Mouse (Mus musculus) liver, embryonic 15.5 days (tissue): ENCODE data around the gene Gm10518. TPM values are rescaled to one million over a fixed set of nuclear protein-coding genes. Genes with fewer than 3 reads are reported as not detected.
A peak's percentile ranks its signal among the peaks of the same experiment; 100 is the strongest.

Experiments
- ATAC-seq: fragments of 200-750 bp; cut with Nextera tagmentation; 2 replicates; pipeline ENCODE4 v1.8.0; 2017; ENCODE audit warnings: moderate number of reproducible peaks, mild to moderate bottlenecking, moderate library complexity; ENCODE audit not compliant: insufficient read depth
- H3K27ac ChIP-seq: fragments of 300-500 bp; sonication (generic); replicated peaks from 2 replicates; pipeline ENCODE4 v1.5.1; 2015; ENCODE audit warnings: mild to moderate bottlenecking, inconsistent platforms
- H3K27me3 ChIP-seq: fragments of 300-500 bp; sonication (generic); 2 replicates; pipeline ENCODE4 v1.6.1; 2015; ENCODE audit warnings: mild to moderate bottlenecking, inconsistent platforms
- H3K36me3 ChIP-seq: fragments of 300-500 bp; sonication (generic); replicated peaks from 2 replicates; pipeline ENCODE4 v1.6.1; 2015; ENCODE audit warnings: moderate library complexity, mild to moderate bottlenecking, inconsistent platforms
- H3K4me1 ChIP-seq: fragments of 300-500 bp; sonication (generic); replicated peaks from 2 replicates; pipeline ENCODE4 v1.6.1; 2015; ENCODE audit warnings: inconsistent platforms
- H3K4me2 ChIP-seq: fragments of 300-500 bp; sonication (generic); 2 replicates; pipeline ENCODE4 v1.6.1; 2015; ENCODE audit warnings: moderate library complexity, mild to moderate bottlenecking, inconsistent platforms
- H3K4me3 ChIP-seq: fragments of 300-500 bp; sonication (generic); replicated peaks from 2 replicates; pipeline ENCODE4 v1.5.1; 2015; ENCODE audit warnings: mild to moderate bottlenecking, inconsistent platforms
- H3K9ac ChIP-seq: fragments of 300-500 bp; sonication (generic); 2 replicates; pipeline ENCODE4 v1.6.1; 2015; ENCODE audit warnings: moderate library complexity, mild to moderate bottlenecking, inconsistent platforms
- H3K9me3 ChIP-seq: fragments of 300-500 bp; sonication (generic); replicated peaks from 2 replicates; pipeline ENCODE4 v1.6.1; 2016; ENCODE audit warnings: inconsistent platforms
- WGBS: fragments of 180-500 bp; shearing (Covaris S2); methylation state at CpG from one replicate; pipeline ENCODE4 v1.1.7; 2015; ENCODE audit warnings: mixed read lengths; ENCODE audit not compliant: insufficient replicate concordance; 5-methylcytosine and 5-hydroxymethylcytosine counted together
- polyA plus RNA-seq: library from polyadenylated mRNA; unstranded; fragments of >200 nt; fragmentation: Nextera tagmentation; extraction: Ambion mirVana; gene quantifications from 2 replicates; pipeline ENCODE4 v1.2.1, GENCODE M21; 2015

Gm10518 gene
- polyA plus RNA-seq: 0.14 TPM in 2 replicates

GRCm38 (mm10) chr1:179802610-179803512, at the start of gene Gm10518:
Gene Gm10518, plus strand, starts transcription at chr1:179803376.
- no peaks in the 10 kb centered on the region for H3K27me3 ChIP-seq
- WGBS: under 1% methylated on average over 89 of the region's 94 CpGs
- H3K27ac ChIP-seq: peak within 1 kb of the TSS; percentile 100
- peaks cover 66% of the 10 kb centered on the region for H3K4me1 ChIP-seq
- H3K36me3 ChIP-seq: peaks cover 15% of the 10 kb centered on the region
- peak within 1 kb of the TSS; percentile 93 for H3K4me3 ChIP-seq
- H3K9me3 ChIP-seq: no peaks in the 10 kb centered on the region
- peak within 1 kb of the TSS; percentile 96 for H3K9ac ChIP-seq
- ATAC-seq: peak; percentile 75
- H3K4me2 ChIP-seq: peak within 1 kb of the TSS; percentile 78

- no peak overlapping the region for H3K4me3 ChIP-seq
- no peaks in the 10 kb centered on the region for H3K27me3 ChIP-seq
- no peak overlapping the region for H3K9ac ChIP-seq
- ATAC-seq: no peak
- H3K4me1 ChIP-seq: no peaks in the 10 kb centered on the region
- H3K4me2 ChIP-seq: no peak overlapping the region
- no peak overlapping the region for H3K27ac ChIP-seq
- H3K36me3 ChIP-seq: peaks cover 85% of the 10 kb centered on the region
- no peaks in the 10 kb centered on the region for H3K9me3 ChIP-seq
These were observed 46.7 kb upstream of the Gm10518 start for GRCm38 (mm10) chr1:179756477-179756876.

DNA sequence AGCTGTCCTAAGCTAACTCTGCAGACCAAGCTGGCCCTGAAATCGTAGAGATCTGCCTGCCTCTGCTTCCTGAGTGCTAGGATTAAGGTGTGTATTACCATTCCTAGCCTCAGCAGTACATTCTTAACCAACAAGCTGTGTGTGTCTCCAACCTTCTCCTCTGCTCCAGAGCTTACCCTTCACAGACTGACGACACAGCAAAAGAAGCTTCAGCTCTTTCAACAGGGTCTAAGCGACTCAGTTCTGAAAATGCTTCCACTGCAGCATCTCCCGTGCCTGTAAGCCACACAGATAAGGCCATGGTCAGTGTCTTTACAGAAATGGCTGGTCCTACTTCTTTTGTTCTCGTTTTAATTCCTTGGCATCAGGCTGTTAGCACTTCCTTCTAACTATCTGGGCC, 43.1 kb upstream of the Gm10518 start:
- H3K9ac ChIP-seq: no peak overlapping the region
- 78% methylated on average over 5 of the region's 5 CpGs for WGBS
- no peaks in the 10 kb centered on the region for H3K9me3 ChIP-seq
- no peak overlapping the region for H3K4me2 ChIP-seq
- ATAC-seq: no peak
- no peaks in the 10 kb centered on the region for H3K27me3 ChIP-seq
- peaks cover 89% of the 10 kb centered on the region for H3K36me3 ChIP-seq
- no peaks in the 10 kb centered on the region for H3K4me1 ChIP-seq
- no peak overlapping the region for H3K27ac ChIP-seq
- H3K4me3 ChIP-seq: no peak overlapping the region

GRCm38 (mm10) chr1:179760553-179760952, 42.6 kb upstream of the Gm10518 start:
- 83% methylated on average over 4 of the region's 4 CpGs for WGBS
- no peaks in the 10 kb centered on the region for H3K27me3 ChIP-seq
- ATAC-seq: no peak
- H3K4me3 ChIP-seq: no peak overlapping the region
- H3K27ac ChIP-seq: no peak overlapping the region
- H3K4me1 ChIP-seq: no peaks in the 10 kb centered on the region
- H3K4me2 ChIP-seq: no peak overlapping the region
- H3K36me3 ChIP-seq: peaks cover 88% of the 10 kb centered on the region
- H3K9ac ChIP-seq: no peak overlapping the region
- H3K9me3 ChIP-seq: no peaks in the 10 kb centered on the region

DNA sequence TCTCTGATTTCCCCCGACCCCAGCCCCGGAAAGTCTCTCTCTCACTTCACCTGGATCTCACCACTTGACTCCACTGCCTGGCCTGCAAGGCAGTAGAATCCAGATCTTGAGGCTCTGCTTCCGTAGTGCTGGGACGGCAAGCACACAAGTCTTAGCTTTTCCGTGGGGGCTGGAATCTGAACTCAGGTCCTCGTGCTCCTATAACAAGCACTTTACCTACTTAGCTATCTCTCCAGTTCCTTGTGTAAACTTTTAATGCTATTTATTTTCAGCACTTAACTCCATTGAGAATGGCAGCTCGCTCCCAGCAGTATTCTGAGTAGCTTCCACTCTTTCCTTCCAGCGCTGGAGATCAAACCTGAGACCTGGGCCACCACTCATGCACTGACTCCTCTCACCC, 26.3 kb upstream of the Gm10518 start:
- Histone ChIP-seq H3K27ac (no peak overlapping the region), H3K27me3 (no peaks in the 10 kb centered on the region), H3K4me1 (no peaks in the 10 kb centered on the region), H3K4me2 (no peak overlapping the region), H3K36me3 (peaks cover 89% of the 10 kb centered on the region), H3K9me3 (no peaks in the 10 kb centered on the region), H3K4me3 (no peak overlapping the region), H3K9ac (no peak overlapping the region)
- 90% methylated on average over 8 of the region's 8 CpGs for WGBS
- ATAC-seq: no peak

GRCm38 (mm10) chr1:179784098-179784497, 19.1 kb upstream of the Gm10518 start:
- H3K4me1 ChIP-seq: no peaks in the 10 kb centered on the region
- no peak overlapping the region for H3K9ac ChIP-seq
- H3K27ac ChIP-seq: no peak overlapping the region
- no peak overlapping the region for H3K4me2 ChIP-seq
- no peaks in the 10 kb centered on the region for H3K27me3 ChIP-seq
- H3K36me3 ChIP-seq: peaks cover 89% of the 10 kb centered on the region
- WGBS: 86% methylated on average over 4 of the region's 4 CpGs
- no peaks in the 10 kb centered on the region for H3K9me3 ChIP-seq
- ATAC-seq: no peak
- H3K4me3 ChIP-seq: no peak overlapping the region

- no peak overlapping the region for H3K27ac ChIP-seq
- H3K4me1 ChIP-seq: no peaks in the 10 kb centered on the region
- H3K4me2 ChIP-seq: no peak overlapping the region
- 77% methylated on average over 5 of the region's 5 CpGs for WGBS
- no peaks in the 10 kb centered on the region for H3K27me3 ChIP-seq
- peaks cover 89% of the 10 kb centered on the region for H3K36me3 ChIP-seq
- H3K9me3 ChIP-seq: no peaks in the 10 kb centered on the region
- no peak overlapping the region for H3K9ac ChIP-seq
- no peak for ATAC-seq
- no peak overlapping the region for H3K4me3 ChIP-seq
These were observed 17.7 kb upstream of the Gm10518 start for GRCm38 (mm10) chr1:179785502-179785901.

DNA sequence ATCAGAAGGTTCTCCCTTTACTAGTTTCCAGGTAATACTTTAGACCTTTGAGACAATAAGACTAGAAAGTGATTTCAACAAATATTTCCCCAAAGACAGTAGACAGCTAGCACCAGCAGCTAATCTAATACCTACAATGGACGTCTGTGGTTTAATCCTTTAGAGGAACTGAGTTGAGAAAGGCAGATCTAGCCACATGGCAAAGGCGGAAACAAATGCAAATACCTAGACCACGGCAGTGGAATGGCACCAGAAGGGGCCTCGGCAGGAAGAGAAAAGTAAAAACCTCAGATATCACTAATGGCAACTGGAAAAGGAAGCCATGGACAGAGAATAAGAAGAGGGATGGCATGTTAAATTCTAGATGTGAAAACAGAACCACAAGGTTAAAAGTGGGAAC, 15.9 kb upstream of the Gm10518 start:
- H3K4me3 ChIP-seq: no peak overlapping the region
- H3K36me3 ChIP-seq: peaks cover 92% of the 10 kb centered on the region
- H3K9ac ChIP-seq: no peak overlapping the region
- WGBS: 45% methylated on average over 4 of the region's 4 CpGs
- H3K4me1 ChIP-seq: no peaks in the 10 kb centered on the region
- H3K9me3 ChIP-seq: no peaks in the 10 kb centered on the region
- H3K27me3 ChIP-seq: no peaks in the 10 kb centered on the region
- H3K27ac ChIP-seq: no peak overlapping the region
- no peak overlapping the region for H3K4me2 ChIP-seq
- no peak for ATAC-seq

DNA sequence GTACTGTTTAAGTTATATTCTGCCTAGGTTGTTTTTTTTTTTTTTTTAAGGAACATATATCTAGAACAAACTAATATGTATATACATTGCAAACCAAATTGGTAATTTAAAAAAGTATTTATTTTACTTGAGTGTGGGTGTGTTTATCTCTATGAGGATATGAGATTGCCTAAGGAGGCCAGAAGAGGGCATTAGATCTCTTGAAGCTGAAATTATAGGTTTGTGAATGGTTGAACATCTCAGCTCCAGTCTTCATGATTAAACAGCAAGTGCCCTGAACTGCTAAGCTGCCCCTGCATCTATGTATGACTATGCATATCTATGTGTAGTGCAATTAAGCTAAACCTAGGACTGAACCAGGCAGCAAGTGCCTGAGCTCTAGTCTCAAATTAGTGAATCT, 4.4 kb upstream of the Gm10518 start:
- no peak overlapping the region for H3K4me2 ChIP-seq
- H3K36me3 ChIP-seq: peaks cover 51% of the 10 kb centered on the region
- 0 out of 2 replicates have a peak overlapping the region, but pooled peaks have one; percentile 7 for H3K27ac ChIP-seq
- H3K27me3 ChIP-seq: no peaks in the 10 kb centered on the region
- no peak overlapping the region for H3K4me3 ChIP-seq
- no peak overlapping the region for H3K9ac ChIP-seq
- no peaks in the 10 kb centered on the region for H3K9me3 ChIP-seq
- no peak for ATAC-seq
- H3K4me1 ChIP-seq: peaks cover 28% of the 10 kb centered on the region

- peaks cover 73% of the 10 kb centered on the region for H3K4me1 ChIP-seq
- WGBS: under 1% methylated on average over 56 of the region's 56 CpGs
These were observed 450 bp downstream of the Gm10518 start, which contains the start of gene Ahctf1 for GRCm38 (mm10) chr1:179803513-179804139. Gene Ahctf1, minus strand, starts transcription at chr1:179803680.

DNA sequence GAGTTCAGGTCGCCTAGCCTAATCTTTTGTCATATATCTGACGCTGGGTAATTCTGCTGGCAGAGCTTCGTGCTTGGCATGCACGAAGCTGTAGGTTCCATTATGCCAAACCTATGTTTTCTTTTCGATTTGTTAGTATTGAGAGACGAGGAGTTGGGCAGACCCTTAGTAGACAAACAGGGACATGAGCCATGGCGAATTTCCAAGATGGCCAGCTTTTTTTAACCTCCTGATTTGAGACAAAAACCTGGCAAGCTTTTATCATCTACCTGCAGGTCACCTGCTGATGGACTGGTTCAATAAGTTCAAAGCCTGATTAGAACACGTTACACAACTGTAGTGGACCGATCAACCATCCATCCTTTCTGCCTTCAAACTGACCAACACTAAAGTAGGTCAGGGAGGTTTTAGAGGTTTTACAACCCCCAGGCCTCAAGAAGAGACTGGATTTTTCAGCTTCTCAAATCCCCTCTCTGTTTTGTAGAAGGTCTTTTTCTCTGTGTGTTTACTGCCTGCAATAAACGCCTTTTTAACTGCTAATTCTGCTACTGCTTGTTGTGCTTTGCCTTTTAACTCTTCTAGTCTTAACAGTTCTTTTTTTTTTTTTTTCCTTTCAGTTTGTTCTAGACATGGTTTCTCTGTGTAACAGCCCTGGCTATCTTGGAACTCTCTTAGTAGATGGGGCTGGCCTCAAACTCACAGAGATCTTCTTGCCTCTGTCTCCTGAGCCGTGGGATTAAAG, 1.1 kb downstream of the Gm10518 start:
- peak overlapping the region; percentile 93 for H3K4me3 ChIP-seq
- peak overlapping the region; percentile 78 for H3K4me2 ChIP-seq
- no peak for ATAC-seq
- WGBS: 9% methylated on average over 11 of the region's 11 CpGs
- H3K36me3 ChIP-seq: peaks cover 2% of the 10 kb centered on the region; the same call in 1 of the 2 replicates
- peaks cover 72% of the 10 kb centered on the region for H3K4me1 ChIP-seq
- H3K27me3 ChIP-seq: no peaks in the 10 kb centered on the region
- H3K27ac ChIP-seq: peak overlapping the region; percentile 100
- peak overlapping the region; percentile 55 for H3K9ac ChIP-seq
- no peaks in the 10 kb centered on the region for H3K9me3 ChIP-seq

More at GRCm38 (mm10) chr1:179803513-179804139, 450 bp downstream of the Gm10518 start, which contains the start of gene Ahctf1:
- H3K27me3 ChIP-seq: no peaks in the 10 kb centered on the region
- peak within 1 kb of the TSS; percentile 93 for H3K4me3 ChIP-seq
- H3K9me3 ChIP-seq: no peaks in the 10 kb centered on the region
- peak within 1 kb of the TSS; percentile 78 for H3K4me2 ChIP-seq
- H3K27ac ChIP-seq: peak within 1 kb of the TSS; percentile 100
- H3K9ac ChIP-seq: peak within 1 kb of the TSS; percentile 96
- ATAC-seq: peak; percentile 93
- peaks cover 8% of the 10 kb centered on the region for H3K36me3 ChIP-seq
